Mouse (Mus musculus) lung, embryonic 15.5 days (tissue): ENCODE measurements around the gene Lrrc74b. TPM values are rescaled to one million over a fixed set of nuclear protein-coding genes. Genes with fewer than 3 reads are reported as not detected.
A peak's percentile ranks its signal among the peaks of the same experiment; 100 is the strongest.

ENCODE experiments used
- ATAC-seq: fragments of 200-750 bp; cut with Nextera tagmentation; 2 replicates; pipeline ENCODE4 v1.8.0; 2017; ENCODE audit warnings: moderate number of reproducible peaks, borderline replicate concordance; ENCODE audit not compliant: low FRiP score, low TSS enrichment; ENCODE audit errors: extremely low read depth
- H3K27ac ChIP-seq: fragments of 300-500 bp; sonication (generic); 2 replicates; pipeline ENCODE4 v1.5.1; 2015; ENCODE audit warnings: moderate library complexity, mild to moderate bottlenecking, inconsistent platforms
- H3K27me3 ChIP-seq: fragments of 300-500 bp; sonication (generic); 2 replicates; pipeline ENCODE4 v1.6.1; 2015; ENCODE audit warnings: inconsistent platforms
- H3K36me3 ChIP-seq: fragments of 300-500 bp; sonication (generic); 2 replicates; pipeline ENCODE4 v1.6.1; 2015; ENCODE audit warnings: inconsistent platforms
- H3K4me1 ChIP-seq: fragments of 300-500 bp; sonication (generic); 2 replicates; pipeline ENCODE4 v1.6.1; 2015; ENCODE audit warnings: inconsistent platforms
- H3K4me2 ChIP-seq: fragments of 300-500 bp; sonication (generic); 2 replicates; pipeline ENCODE4 v1.6.1; 2015; ENCODE audit warnings: inconsistent platforms, mild to moderate bottlenecking, moderate library complexity
- H3K4me3 ChIP-seq: fragments of 300-500 bp; sonication (generic); 2 replicates; pipeline ENCODE4 v1.5.1; 2015; ENCODE audit warnings: mild to moderate bottlenecking, inconsistent platforms
- H3K9ac ChIP-seq: fragments of 300-500 bp; sonication (generic); 2 replicates; pipeline ENCODE4 v1.6.1; 2015; ENCODE audit warnings: inconsistent platforms
- H3K9me3 ChIP-seq: fragments of 300-500 bp; sonication (generic); 2 replicates; pipeline ENCODE4 v1.6.1; 2016; ENCODE audit warnings: inconsistent platforms
- WGBS: fragments of 180-500 bp; shearing (Covaris S2); methylation state at CpG from one replicate; pipeline ENCODE4 v1.1.7; 2015; 5-methylcytosine and 5-hydroxymethylcytosine counted together
- polyA plus RNA-seq: library from polyadenylated mRNA; unstranded; fragments of >200 nt; fragmentation: Nextera tagmentation; extraction: Ambion mirVana; gene quantifications from 2 replicates; pipeline ENCODE4 v1.2.1, GENCODE M21; 2015

Lrrc74b gene
- polyA plus RNA-seq = 1.3 and 1.8 TPM in 2 replicates

- peaks cover 40% of the 10 kb centered on the region for H3K4me1 ChIP-seq
- peak within 1 kb of the TSS; percentile 51 for H3K4me2 ChIP-seq
- H3K36me3 ChIP-seq = no peaks in the 10 kb centered on the region
- H3K9me3 ChIP-seq = no peaks in the 10 kb centered on the region
- H3K4me3 ChIP-seq = peak within 1 kb of the TSS; percentile 30
- WGBS = 2% methylated on average over 22 of the region's 22 CpGs
- peak; percentile 85 for ATAC-seq
- H3K27me3 ChIP-seq = no peaks in the 10 kb centered on the region; the same call in 1 of the 2 replicates
- peak within 1 kb of the TSS; percentile 24; the same call in 1 of the 2 replicates for H3K9ac ChIP-seq
- H3K27ac ChIP-seq = peak within 1 kb of the TSS; percentile 85
Measured at GRCm38 (mm10) chr16:17561128-17561750, at the start of gene Lrrc74b. Lrrc74b (minus strand) TSS chr16:17561247.

GRCm38 (mm10) chr16:17605684-17606083 lies 44.6 kb upstream of the Lrrc74b start:
- no peak for ATAC-seq
- H3K4me1 ChIP-seq = no peaks in the 10 kb centered on the region
- no peak overlapping the region for H3K27ac ChIP-seq
- no peaks in the 10 kb centered on the region for H3K9me3 ChIP-seq
- no peaks in the 10 kb centered on the region for H3K27me3 ChIP-seq
- H3K9ac ChIP-seq = no peak overlapping the region
- WGBS = 74% methylated on average over 5 of the region's 5 CpGs
- H3K4me3 ChIP-seq = no peak overlapping the region
- H3K36me3 ChIP-seq = no peaks in the 10 kb centered on the region
- no peak overlapping the region for H3K4me2 ChIP-seq

GRCm38 (mm10) chr16:17604941-17605340 lies 43.9 kb upstream of the Lrrc74b start:
- H3K4me3 ChIP-seq = no peak overlapping the region
- H3K27ac ChIP-seq = no peak overlapping the region
- 63% methylated on average over 4 of the region's 4 CpGs for WGBS
- H3K4me1 ChIP-seq = no peaks in the 10 kb centered on the region
- H3K9me3 ChIP-seq = no peaks in the 10 kb centered on the region
- ATAC-seq = no peak
- H3K4me2 ChIP-seq = no peak overlapping the region
- H3K27me3 ChIP-seq = no peaks in the 10 kb centered on the region
- H3K9ac ChIP-seq = no peak overlapping the region
- no peaks in the 10 kb centered on the region for H3K36me3 ChIP-seq

GRCm38 (mm10) chr16:17600944-17601562 lies 40.0 kb upstream of the Lrrc74b start:
- Histone ChIP-seq H3K27me3 (no peaks in the 10 kb centered on the region), H3K4me3 (no peak overlapping the region), H3K27ac (no peak overlapping the region), H3K9me3 (no peaks in the 10 kb centered on the region), H3K9ac (no peak overlapping the region), H3K4me1 (no peaks in the 10 kb centered on the region), H3K36me3 (no peaks in the 10 kb centered on the region), H3K4me2 (no peak overlapping the region)
- no peak for ATAC-seq
- WGBS = 37% methylated on average over 3 of the region's 3 CpGs

- H3K4me3 ChIP-seq = no peak overlapping the region
- ATAC-seq = no peak
- WGBS = 8% methylated on average over 2 of the region's 2 CpGs
- no peaks in the 10 kb centered on the region for H3K9me3 ChIP-seq
- H3K36me3 ChIP-seq = no peaks in the 10 kb centered on the region
- H3K4me1 ChIP-seq = no peaks in the 10 kb centered on the region
- H3K9ac ChIP-seq = no peak overlapping the region
- H3K27me3 ChIP-seq = no peaks in the 10 kb centered on the region
- H3K4me2 ChIP-seq = no peak overlapping the region
- no peak overlapping the region for H3K27ac ChIP-seq
Measured at GRCm38 (mm10) chr16:17590731-17591130, 29.7 kb upstream of the Lrrc74b start.

- H3K4me2 ChIP-seq = no peak overlapping the region
- 91% methylated on average over 7 of the region's 7 CpGs for WGBS
- H3K27ac ChIP-seq = no peak overlapping the region
- H3K36me3 ChIP-seq = no peaks in the 10 kb centered on the region
- H3K9ac ChIP-seq = no peak overlapping the region
- no peaks in the 10 kb centered on the region for H3K27me3 ChIP-seq
- H3K9me3 ChIP-seq = no peaks in the 10 kb centered on the region
- no peak overlapping the region for H3K4me3 ChIP-seq
- no peak for ATAC-seq
- no peaks in the 10 kb centered on the region for H3K4me1 ChIP-seq
Measured at GRCm38 (mm10) chr16:17584555-17584954, 23.5 kb upstream of the Lrrc74b start.

- Histone ChIP-seq H3K27me3 (no peaks in the 10 kb centered on the region), H3K27ac (no peak within 1 kb of the TSS), H3K9ac (no peak within 1 kb of the TSS), H3K9me3 (no peaks in the 10 kb centered on the region), H3K4me2 (no peak within 1 kb of the TSS), H3K4me3 (no peak within 1 kb of the TSS), H3K4me1 (no peaks in the 10 kb centered on the region), H3K36me3 (no peaks in the 10 kb centered on the region)
- 17% methylated on average over 8 of the region's 8 CpGs for WGBS
- ATAC-seq = no peak
Measured at GRCm38 (mm10) chr16:17583064-17583463, 22.0 kb upstream of the Lrrc74b start, which contains the start of gene Slc7a4. Slc7a4 (minus strand) TSS chr16:17583214.

- no peaks in the 10 kb centered on the region for H3K36me3 ChIP-seq
- H3K27ac ChIP-seq = no peak overlapping the region
- peaks cover 29% of the 10 kb centered on the region for H3K27me3 ChIP-seq
- H3K4me1 ChIP-seq = peaks cover 14% of the 10 kb centered on the region; the same call in 1 of the 2 replicates
- 0 out of 2 replicates have a peak, but pooled peaks have one; percentile 3 for ATAC-seq
- peak overlapping the region; percentile 93 for H3K4me2 ChIP-seq
- H3K9me3 ChIP-seq = no peaks in the 10 kb centered on the region
- H3K9ac ChIP-seq = peak overlapping the region; percentile 50
- WGBS = 12% methylated on average over 8 of the region's 8 CpGs
- H3K4me3 ChIP-seq = peak overlapping the region; percentile 53
Measured at GRCm38 (mm10) chr16:17576825-17577215, 15.8 kb upstream of the Lrrc74b start.

- Histone ChIP-seq H3K36me3 (no peaks in the 10 kb centered on the region), H3K4me3 (peak overlapping the region; percentile 53), H3K4me2 (peak overlapping the region; percentile 93), H3K4me1 (peaks cover 14% of the 10 kb centered on the region; the same call in 1 of the 2 replicates), H3K27ac (0 out of 2 replicates have a peak overlapping the region, but pooled peaks have one; percentile 31), H3K9me3 (no peaks in the 10 kb centered on the region), H3K9ac (peak overlapping the region; percentile 50), H3K27me3 (peaks cover 29% of the 10 kb centered on the region)
- WGBS = 10% methylated on average over 45 of the region's 45 CpGs
- peak; percentile 46 for ATAC-seq
Measured at GRCm38 (mm10) chr16:17575870-17576824, 15.1 kb upstream of the Lrrc74b start.

- H3K36me3 ChIP-seq = no peaks in the 10 kb centered on the region
- WGBS = 17% methylated on average over 4 of the region's 4 CpGs
- H3K27me3 ChIP-seq = no peaks in the 10 kb centered on the region
Measured at GRCm38 (mm10) chr16:17566186-17566585, 5.1 kb upstream of the Lrrc74b start.

GRCm38 (mm10) chr16:17564771-17565170 lies 3.7 kb upstream of the Lrrc74b start:
- H3K4me1 ChIP-seq = peaks cover 23% of the 10 kb centered on the region
- 50% methylated on average over 3 of the region's 3 CpGs for WGBS
- no peak overlapping the region for H3K9ac ChIP-seq
- H3K27ac ChIP-seq = no peak overlapping the region
- H3K27me3 ChIP-seq = no peaks in the 10 kb centered on the region
- no peak overlapping the region for H3K4me3 ChIP-seq
- H3K36me3 ChIP-seq = no peaks in the 10 kb centered on the region
- H3K4me2 ChIP-seq = no peak overlapping the region
- no peak for ATAC-seq
- no peaks in the 10 kb centered on the region for H3K9me3 ChIP-seq

More at GRCm38 (mm10) chr16:17566186-17566585, 5.1 kb upstream of the Lrrc74b start:
- H3K4me3 ChIP-seq = no peak overlapping the region
- peaks cover 14% of the 10 kb centered on the region for H3K4me1 ChIP-seq
- H3K9ac ChIP-seq = no peak overlapping the region
- no peaks in the 10 kb centered on the region for H3K9me3 ChIP-seq
- no peak overlapping the region for H3K4me2 ChIP-seq
- ATAC-seq = no peak
- H3K27ac ChIP-seq = no peak overlapping the region
